Mouse (Mus musculus) forebrain, postnatal 0 days (tissue): ENCODE measurements at regions not wholly inside any gene's neighbourhood (a gene's known extent, or its start where the extent isn't known, plus 50 kb on each side); places are given as distances from the start of the nearest gene placed in this dataset.
"Not testable (repeated sequence)": the region's sequence is repeated elsewhere in the genome, so short reads cannot be mapped to it uniquely, and the experiment has no call there.

Experiments used
- ATAC-seq: fragments of 200-750 bp; cut with Nextera tagmentation; 2 replicates; pipeline ENCODE4 v1.8.0; 2017; ENCODE audit warnings: mild to moderate bottlenecking, moderate library complexity
- DNase-seq: peaks from one replicate; pipeline ENCODE4 v3.0.0-alpha.2; 2015
- H3K27ac ChIP-seq: fragments of 300-500 bp; sonication (generic); 2 replicates; pipeline ENCODE4 v1.5.1; 2014; ENCODE audit warnings: low read depth, mild to moderate bottlenecking, antibody characterized with exemption, low read length, moderate library complexity, mixed read lengths
- H3K27me3 ChIP-seq: fragments of 300-500 bp; sonication (generic); 2 replicates; pipeline ENCODE4 v1.6.1; 2014; ENCODE audit warnings: mild to moderate bottlenecking, low read length, mixed read lengths; ENCODE audit not compliant: insufficient read depth
- H3K36me3 ChIP-seq: fragments of 300-500 bp; sonication (generic); 2 replicates; pipeline ENCODE4 v1.6.1; 2014; ENCODE audit warnings: mild to moderate bottlenecking, moderate library complexity; ENCODE audit not compliant: insufficient read depth
- H3K4me1 ChIP-seq: fragments of 300-500 bp; sonication (generic); 2 replicates; pipeline ENCODE4 v1.6.1; 2014; ENCODE audit warnings: antibody characterized with exemption; ENCODE audit not compliant: insufficient read depth
- H3K4me2 ChIP-seq: fragments of 300-500 bp; sonication (generic); 2 replicates; pipeline ENCODE4 v1.6.1; 2014; ENCODE audit warnings: low read depth, mild to moderate bottlenecking, moderate library complexity
- H3K4me3 ChIP-seq: fragments of 300-500 bp; sonication (generic); 2 replicates; pipeline ENCODE4 v1.5.1; 2014; ENCODE audit warnings: low read depth, low read length, mixed read lengths
- H3K9ac ChIP-seq: fragments of 300-500 bp; sonication (generic); 2 replicates; pipeline ENCODE4 v1.6.1; 2014; ENCODE audit warnings: mild to moderate bottlenecking
- H3K9me3 ChIP-seq: fragments of 300-500 bp; sonication (generic); 2 replicates; pipeline ENCODE4 v1.6.1; 2016; ENCODE audit warnings: low read length
- CTCF ChIP-seq: sonication (generic); IDR thresholded peaks from 2 replicates; pipeline ENCODE4 v1.5.1; 2016; ENCODE audit warnings: antibody characterized with exemption, control low read depth, low read depth
- WGBS: fragments of 180-500 bp; shearing (Covaris S2); extraction: QIAGEN DNeasy Blood & Tissue Kit; methylation state at CpG from one replicate; pipeline ENCODE4 v1.1.7; 2014; 5-methylcytosine and 5-hydroxymethylcytosine counted together

- Histone ChIP-seq H3K4me2 (no peak overlapping the region), H3K4me3 (no peak overlapping the region), H3K4me1 (no peaks in the 10 kb centered on the region), H3K27ac (no peak overlapping the region), H3K9ac (no peak overlapping the region), H3K27me3 (no peaks in the 10 kb centered on the region), H3K9me3 (no peaks in the 10 kb centered on the region), H3K36me3 (no peaks in the 10 kb centered on the region)
- DNase-seq (peak; percentile 50), ATAC-seq (peak; percentile 94)
- TF ChIP-seq CTCF = no peak
Observed at GRCm38 (mm10) chr9:5525762-5526360, 180.6 kb downstream of the Casp12 start.

GRCm38 (mm10) chr9:5542604-5543003 is 197.4 kb downstream of the Casp12 start:
- WGBS = 86% methylated on average over 1 of the region's 1 CpGs
- Histone ChIP-seq H3K27ac (no peak overlapping the region), H3K4me1 (no peaks in the 10 kb centered on the region), H3K9ac (no peak overlapping the region), H3K27me3 (no peaks in the 10 kb centered on the region), H3K4me2 (no peak overlapping the region), H3K9me3 (no peaks in the 10 kb centered on the region), H3K4me3 (no peak overlapping the region), H3K36me3 (no peaks in the 10 kb centered on the region)
- no peak for TF ChIP-seq CTCF
- DNase-seq (no peak), ATAC-seq (no peak)

- whole genome bisulfite sequencing = 93% methylated on average over 1 of the region's 1 CpGs
- Histone ChIP-seq H3K9ac (no peak overlapping the region), H3K27me3 (no peaks in the 10 kb centered on the region), H3K4me3 (no peak overlapping the region), H3K9me3 (no peaks in the 10 kb centered on the region), H3K4me1 (no peaks in the 10 kb centered on the region), H3K4me2 (no peak overlapping the region), H3K36me3 (no peaks in the 10 kb centered on the region), H3K27ac (no peak overlapping the region)
- DNase-seq = no peak
- ATAC-seq = no peak
- no peak for TF ChIP-seq CTCF
Observed at GRCm38 (mm10) chr9:5575072-5575471, 229.8 kb downstream of the Casp12 start.

- not testable (repeated sequence) for DNase-seq, H3K4me2 ChIP-seq, H3K4me3 ChIP-seq, H3K4me1 ChIP-seq, H3K27me3 ChIP-seq, H3K9ac ChIP-seq, H3K36me3 ChIP-seq, H3K9me3 ChIP-seq, H3K27ac ChIP-seq, ATAC-seq
- 85% methylated on average over 11 of the region's 11 CpGs for WGBS
Observed at GRCm38 (mm10) chr9:5578168-5578567, 232.9 kb downstream of the Casp12 start.

- H3K9me3 ChIP-seq = no peaks in the 10 kb centered on the region
- DNase-seq = no peak
- no peak for ATAC-seq
- no peaks in the 10 kb centered on the region for H3K4me1 ChIP-seq
- H3K4me2 ChIP-seq = no peak overlapping the region
- H3K4me3 ChIP-seq = no peak overlapping the region
- H3K9ac ChIP-seq = no peak overlapping the region
- no peak overlapping the region for H3K27ac ChIP-seq
- no peaks in the 10 kb centered on the region for H3K27me3 ChIP-seq
- no peak for TF ChIP-seq CTCF
- no peaks in the 10 kb centered on the region for H3K36me3 ChIP-seq
- WGBS = 42% methylated on average over 3 of the region's 3 CpGs
Observed at GRCm38 (mm10) chr9:5595891-5596635, 250.8 kb downstream of the Casp12 start.

- Histone ChIP-seq H3K27me3 (no peaks in the 10 kb centered on the region), H3K4me1 (no peaks in the 10 kb centered on the region), H3K4me2 (no peak overlapping the region), H3K9ac (no peak overlapping the region), H3K4me3 (no peak overlapping the region), H3K36me3 (no peaks in the 10 kb centered on the region), H3K27ac (no peak overlapping the region), H3K9me3 (no peaks in the 10 kb centered on the region)
- peak; percentile 50 for DNase-seq
- no peak for TF ChIP-seq CTCF
- ATAC-seq = peak; percentile 79
- 37% methylated on average over 1 of the region's 1 CpGs for WGBS
Observed at GRCm38 (mm10) chr9:5604019-5604418, 258.8 kb downstream of the Casp12 start.

GRCm38 (mm10) chr9:5605015-5605414 is 259.8 kb downstream of the Casp12 start:
- Histone ChIP-seq H3K9ac (no peak overlapping the region), H3K27ac (no peak overlapping the region), H3K4me2 (no peak overlapping the region), H3K9me3 (no peaks in the 10 kb centered on the region), H3K4me3 (no peak overlapping the region), H3K4me1 (no peaks in the 10 kb centered on the region), H3K36me3 (no peaks in the 10 kb centered on the region), H3K27me3 (no peaks in the 10 kb centered on the region)
- no peak for DNase-seq
- no peak for TF ChIP-seq CTCF
- ATAC-seq = no peak
